Mouse (Mus musculus) CH12.LX (cell line): ENCODE results near the gene Gfy.

ENCODE experiments used
- CHD2 ChIP-seq: IDR thresholded peaks from 2 replicates; pipeline ENCODE4 v1.6.1; 2011; ENCODE audit warnings: low read length, improper control_type of control experiment
- EP300 ChIP-seq: IDR thresholded peaks from 2 replicates; pipeline ENCODE4 v1.6.1; 2011; ENCODE audit warnings: low read length, improper control_type of control experiment
- GABPA ChIP-seq: IDR thresholded peaks from 2 replicates; pipeline ENCODE4 v1.6.1; 2012; ENCODE audit warnings: low read depth, low read length, improper control_type of control experiment, inconsistent platforms; ENCODE audit not compliant: insufficient replicate concordance
- MEF2A ChIP-seq: IDR thresholded peaks from 2 replicates; pipeline ENCODE4 v1.6.1; 2014; ENCODE audit warnings: low read depth, mild to moderate bottlenecking, inconsistent platforms, low read length, improper control_type of control experiment, borderline replicate concordance
- RCOR1 ChIP-seq: conservative IDR thresholded peaks from 2 replicates; pipeline ENCODE4 v1.6.1; 2012; ENCODE audit warnings: low read depth, mild to moderate bottlenecking, inconsistent platforms, low read length, improper control_type of control experiment
- ZKSCAN1 ChIP-seq: IDR thresholded peaks from 2 replicates; pipeline ENCODE4 v1.6.1; 2012; ENCODE audit warnings: low read depth, inconsistent platforms, low read length, improper control_type of control experiment, borderline replicate concordance

DNA sequence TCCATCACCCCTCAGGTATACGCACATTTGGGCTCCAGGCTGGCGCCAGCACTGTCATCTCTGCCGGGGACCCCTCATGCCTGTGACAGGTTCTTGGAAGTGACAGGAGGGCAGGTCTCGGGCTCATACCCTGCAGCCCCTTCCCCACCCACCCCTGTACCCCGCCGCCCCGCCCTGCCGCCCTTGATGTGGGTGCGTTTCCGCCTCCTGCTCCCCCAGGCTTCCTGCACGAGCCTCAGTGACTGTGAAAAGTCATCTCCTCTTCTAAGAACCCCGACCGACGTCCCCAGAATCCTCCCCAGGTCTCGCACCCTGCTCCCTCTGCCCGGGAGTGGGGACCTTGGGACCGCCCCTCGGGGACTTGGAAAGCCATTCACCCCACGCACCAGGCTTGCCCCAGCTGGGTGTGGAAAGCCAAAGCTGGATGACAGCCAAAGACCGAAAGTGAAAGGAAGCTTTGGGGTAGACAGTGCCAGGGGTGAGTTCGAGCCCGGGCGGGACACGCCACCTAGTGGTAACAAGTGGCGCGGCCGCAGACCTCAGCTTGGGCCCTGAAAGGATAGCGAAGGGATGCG is 43.3 kb downstream of the Gfy start, which contains the start of the genes Gm45713 and Flt3l:
- no peak for TF ChIP-seq RCOR1
- TF ChIP-seq CHD2: no peak
- TF ChIP-seq GABPA: no peak
- TF ChIP-seq EP300: no peak
- TF ChIP-seq MEF2A: no peak
- TF ChIP-seq ZKSCAN1: no peak
